Mouse (Mus musculus): ENCODE measurements around the gene Myct1.

- TF ChIP-seq CTCF (IDR thresholded peaks at IDR 0.05; ENCODE audit: low read depth, low read length) = peak; percentile 69
- TF ChIP-seq POLR2A (IDR thresholded peaks at IDR 0.05; ENCODE audit: extremely low read depth, insufficient read depth, low read length) = no peak
Observed at GRCm38 (mm10) chr10:5554941-5555340, 38.6 kb upstream of the Myct1 start.
